Mouse (Mus musculus) intestine, embryonic 14.5 days (tissue): ENCODE measurements around the gene Ppp3r1. TPM values are rescaled to one million over a fixed set of nuclear protein-coding genes. Genes with fewer than 3 reads are reported as not detected.

Source experiments
- ATAC-seq: fragments of 200-750 bp; cut with Nextera tagmentation; replicated peaks from 2 replicates; pipeline ENCODE4 v1.8.0; 2017; ENCODE audit warnings: low read depth, moderate number of reproducible peaks, moderate TSS enrichment, moderate library complexity; ENCODE audit not compliant: low FRiP score, low TSS enrichment
- DNase-seq: peaks from one replicate; pipeline ENCODE4 v3.0.0-alpha.2; 2018; ENCODE audit warnings: low spot score
- H3K27ac ChIP-seq: fragments of 300-500 bp; sonication (generic); 2 replicates; pipeline ENCODE4 v1.5.1; 2014; ENCODE audit warnings: low read depth, mild to moderate bottlenecking, control low read depth
- H3K27me3 ChIP-seq: fragments of 300-500 bp; sonication (generic); replicated peaks from 2 replicates; pipeline ENCODE4 v1.6.1; 2014; ENCODE audit warnings: low read length, control low read depth; ENCODE audit not compliant: control insufficient read depth, insufficient read depth
- H3K36me3 ChIP-seq: fragments of 300-500 bp; sonication (generic); 2 replicates; pipeline ENCODE4 v1.6.1; 2014; ENCODE audit warnings: low read length, control low read depth; ENCODE audit not compliant: control insufficient read depth, insufficient read depth
- H3K4me1 ChIP-seq: fragments of 300-500 bp; sonication (generic); replicated peaks from 2 replicates; pipeline ENCODE4 v1.6.1; 2014; ENCODE audit warnings: low read length, control low read depth, mixed read lengths; ENCODE audit not compliant: control insufficient read depth, insufficient read depth
- H3K4me2 ChIP-seq: fragments of 300-500 bp; sonication (generic); 2 replicates; pipeline ENCODE4 v1.6.1; 2014; ENCODE audit warnings: low read length
- H3K4me3 ChIP-seq: fragments of 300-500 bp; sonication (generic); 2 replicates; pipeline ENCODE4 v1.5.1; 2014; ENCODE audit warnings: low read depth, low read length, control low read depth, mixed read lengths
- H3K9ac ChIP-seq: fragments of 300-500 bp; sonication (generic); 2 replicates; pipeline ENCODE4 v1.6.1; 2014; ENCODE audit warnings: mild to moderate bottlenecking, low read length
- H3K9me3 ChIP-seq: fragments of 300-500 bp; sonication (generic); 2 replicates; pipeline ENCODE4 v1.6.1; 2016; ENCODE audit warnings: low read length, control low read depth; ENCODE audit not compliant: control insufficient read depth
- WGBS: fragments of 180-500 bp; shearing (Covaris S2); extraction: QIAGEN DNeasy Blood & Tissue Kit; methylation state at CpG from one replicate; pipeline ENCODE4 v1.1.7; 2014; 5-methylcytosine and 5-hydroxymethylcytosine counted together
- polyA plus RNA-seq: library from polyadenylated mRNA; unstranded; fragments of >200 nt; fragmentation: Nextera tagmentation; extraction: Ambion mirVana; gene quantifications from 2 replicates; pipeline ENCODE4 v1.2.1, GENCODE M21; 2014

The Ppp3r1 gene
- polyA plus RNA-seq, 1 experiment from 2014 or later: 92.9 TPM

- H3K9me3 ChIP-seq: no peaks in the 10 kb centered on the region
- no peak overlapping the region for H3K4me2 ChIP-seq
- H3K4me3 ChIP-seq: no peak overlapping the region
- DNase-seq (no peak), ATAC-seq (no peak)
- H3K27ac ChIP-seq: no peak overlapping the region
- no peaks in the 10 kb centered on the region for H3K27me3 ChIP-seq
- WGBS: 90% methylated on average over 7 of the region's 7 CpGs
- no peak overlapping the region for H3K9ac ChIP-seq
- H3K4me1 ChIP-seq: peaks cover 31% of the 10 kb centered on the region
- no peaks in the 10 kb centered on the region for H3K36me3 ChIP-seq
Observed at GRCm38 (mm10) chr11:17166627-17167026, 7.6 kb downstream of the Ppp3r1 start.

DNA sequence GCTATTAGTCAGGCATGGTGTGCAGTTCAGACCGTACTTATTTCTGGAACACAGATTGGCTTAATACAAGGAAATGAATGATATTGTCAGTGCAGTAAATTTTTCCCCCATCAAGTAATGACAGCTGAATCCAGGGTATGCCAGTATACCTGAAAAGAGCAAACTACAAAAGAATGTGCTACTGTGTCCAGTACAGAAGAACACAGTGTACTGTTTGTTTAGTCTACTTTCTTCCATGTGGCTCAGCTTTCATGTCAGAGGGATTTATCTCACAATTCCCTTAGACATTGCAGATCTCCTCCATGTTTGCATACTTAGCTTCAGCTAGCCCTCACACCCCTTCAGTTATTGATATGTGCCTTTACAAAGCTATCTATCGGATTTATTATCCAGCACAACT is 10.2 kb downstream of the Ppp3r1 start:
- ATAC-seq: no peak
- Histone ChIP-seq H3K4me3 (no peak overlapping the region), H3K4me1 (peaks cover 19% of the 10 kb centered on the region), H3K9me3 (no peaks in the 10 kb centered on the region), H3K27me3 (no peaks in the 10 kb centered on the region), H3K27ac (no peak overlapping the region), H3K9ac (no peak overlapping the region), H3K4me2 (no peak overlapping the region), H3K36me3 (no peaks in the 10 kb centered on the region)
- 63% methylated on average over 2 of the region's 2 CpGs for WGBS
- DNase-seq: no peak

DNA sequence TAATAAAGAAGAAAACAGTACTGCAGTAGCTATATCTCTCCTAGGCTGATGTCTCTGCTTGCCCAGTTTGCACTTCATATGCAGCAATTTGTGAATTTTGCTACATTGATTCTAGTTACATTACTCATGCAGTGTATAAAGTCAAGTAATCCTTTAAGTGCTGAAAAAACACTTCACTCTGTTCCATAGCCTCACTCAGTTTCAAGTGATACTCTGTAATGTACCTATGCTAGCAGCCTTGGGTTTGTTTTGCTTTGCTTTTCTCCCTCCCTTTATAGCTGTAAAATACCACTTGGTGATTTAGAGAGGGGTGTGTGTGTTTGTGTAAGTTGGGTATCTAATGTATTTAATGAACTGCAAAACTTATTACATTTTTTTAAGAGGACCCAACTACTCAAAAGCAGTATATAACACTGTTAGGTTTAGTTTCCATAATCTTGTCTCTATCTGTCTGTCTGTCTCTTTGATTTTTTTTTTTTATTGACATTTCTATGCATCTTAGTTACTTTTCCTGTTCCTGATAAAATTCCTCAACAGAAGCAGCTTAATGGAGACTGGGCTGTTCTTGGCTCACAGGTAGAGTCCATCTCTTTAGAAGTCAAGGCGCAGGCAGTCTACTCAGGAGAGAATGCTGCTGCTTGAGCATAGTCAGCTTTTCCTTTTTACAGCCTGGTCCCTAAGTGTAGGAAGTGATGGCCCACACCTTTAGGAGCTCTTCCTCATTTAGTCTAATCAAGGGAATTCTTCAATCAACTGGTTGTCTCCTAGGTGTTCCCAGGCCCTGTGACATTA is 12.1 kb downstream of the Ppp3r1 start:
- Histone ChIP-seq H3K4me3 (no peak overlapping the region), H3K4me2 (no peak overlapping the region), H3K9ac (no peak overlapping the region), H3K27me3 (no peaks in the 10 kb centered on the region), H3K27ac (no peak overlapping the region), H3K4me1 (peaks cover 8% of the 10 kb centered on the region; the same call in 1 of the 2 replicates), H3K36me3 (no peaks in the 10 kb centered on the region), H3K9me3 (no peaks in the 10 kb centered on the region; the same call in 1 of the 2 replicates)
- ATAC-seq: no peak
- WGBS: 86% methylated on average over 1 of the region's 1 CpGs
- DNase-seq: no peak

GRCm38 (mm10) chr11:17172300-17172699 is 13.2 kb downstream of the Ppp3r1 start:
- 96% methylated on average over 4 of the region's 4 CpGs for WGBS
- no peak for ATAC-seq

DNA sequence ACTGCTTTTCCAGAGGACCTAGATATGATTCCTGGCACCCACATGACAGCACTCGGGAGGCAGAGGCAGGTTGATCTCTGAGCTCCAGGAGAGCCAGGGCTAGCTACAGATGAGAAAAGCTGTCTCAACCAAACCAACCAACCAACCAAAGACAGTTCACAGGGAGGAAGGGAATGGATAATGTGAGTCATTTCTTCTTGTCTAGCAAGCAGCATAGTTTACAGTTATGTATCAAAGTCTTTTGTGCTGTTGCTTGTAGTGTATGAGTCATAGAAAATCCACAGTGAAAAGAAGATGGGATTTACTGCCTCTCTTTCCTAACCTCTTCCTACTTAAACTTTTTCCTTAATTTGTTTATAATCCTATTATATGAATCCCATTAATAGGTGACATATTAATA is 17.6 kb downstream of the Ppp3r1 start:
- Histone ChIP-seq H3K4me3 (no peak overlapping the region), H3K36me3 (no peaks in the 10 kb centered on the region), H3K27ac (no peak overlapping the region), H3K9me3 (no peaks in the 10 kb centered on the region; the same call in 1 of the 2 replicates), H3K9ac (no peak overlapping the region), H3K27me3 (no peaks in the 10 kb centered on the region), H3K4me1 (no peaks in the 10 kb centered on the region), H3K4me2 (no peak overlapping the region)
- no peak for DNase-seq
- WGBS: 97% methylated on average over 1 of the region's 1 CpGs
- no peak for ATAC-seq

More at GRCm38 (mm10) chr11:17172300-17172699, 13.2 kb downstream of the Ppp3r1 start:
- Histone ChIP-seq H3K36me3 (no peaks in the 10 kb centered on the region), H3K27ac (no peak overlapping the region), H3K9ac (no peak overlapping the region), H3K4me3 (no peak overlapping the region), H3K27me3 (no peaks in the 10 kb centered on the region), H3K4me1 (peaks cover 8% of the 10 kb centered on the region; the same call in 1 of the 2 replicates), H3K9me3 (no peaks in the 10 kb centered on the region; the same call in 1 of the 2 replicates), H3K4me2 (no peak overlapping the region)
- no peak for DNase-seq

GRCm38 (mm10) chr11:17180753-17181152 is 21.7 kb downstream of the Ppp3r1 start:
- Histone ChIP-seq H3K27me3 (no peaks in the 10 kb centered on the region), H3K4me2 (no peak overlapping the region), H3K9ac (no peak overlapping the region), H3K9me3 (no peaks in the 10 kb centered on the region; the same call in 1 of the 2 replicates), H3K27ac (no peak overlapping the region), H3K4me3 (no peak overlapping the region), H3K4me1 (no peaks in the 10 kb centered on the region), H3K36me3 (peaks cover 5% of the 10 kb centered on the region)
- WGBS: 80% methylated on average over 3 of the region's 3 CpGs
- ATAC-seq (no peak), DNase-seq (no peak)

DNA sequence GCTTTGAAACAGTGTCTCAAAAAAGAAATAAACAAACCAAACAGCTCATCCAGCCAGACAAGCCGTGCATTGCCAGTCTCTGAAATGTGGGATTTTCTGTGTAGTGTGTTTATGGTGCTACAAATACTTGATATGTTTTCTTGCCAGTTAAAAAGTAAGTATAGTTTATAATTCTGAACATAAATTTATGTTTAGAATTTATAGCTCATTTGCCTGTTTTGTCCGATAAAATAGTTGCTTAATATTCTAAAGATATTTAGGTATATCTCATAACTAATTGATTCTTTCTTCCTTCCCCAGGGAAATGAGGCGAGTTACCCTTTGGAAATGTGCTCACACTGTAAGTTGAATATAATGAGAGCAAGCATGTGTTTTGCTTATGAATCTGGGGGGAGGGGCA is 22.7 kb downstream of the Ppp3r1 start, which contains the start of gene Wdr92:
Gene Wdr92, plus strand, starts transcription at position 301 of the 400 bp plus-strand sequence.
- no peaks in the 10 kb centered on the region for H3K4me1 ChIP-seq
- H3K9me3 ChIP-seq: no peaks in the 10 kb centered on the region
- DNase-seq (no peak), ATAC-seq (no peak)
- no peak within 1 kb of the TSS for H3K4me2 ChIP-seq
- WGBS: 75% methylated on average over 3 of the region's 3 CpGs
- H3K9ac ChIP-seq: no peak within 1 kb of the TSS
- no peak within 1 kb of the TSS for H3K4me3 ChIP-seq
- H3K36me3 ChIP-seq: peaks cover 5% of the 10 kb centered on the region
- no peak within 1 kb of the TSS for H3K27ac ChIP-seq
- no peaks in the 10 kb centered on the region for H3K27me3 ChIP-seq

- Histone ChIP-seq H3K4me3 (no peak overlapping the region), H3K9me3 (no peaks in the 10 kb centered on the region), H3K4me1 (no peaks in the 10 kb centered on the region), H3K36me3 (peaks cover 5% of the 10 kb centered on the region), H3K27me3 (no peaks in the 10 kb centered on the region), H3K27ac (no peak overlapping the region), H3K9ac (no peak overlapping the region), H3K4me2 (no peak overlapping the region)
- ATAC-seq (no peak), DNase-seq (no peak)
- 85% methylated on average over 2 of the region's 2 CpGs for WGBS
Observed at GRCm38 (mm10) chr11:17183165-17183564, 24.1 kb downstream of the Ppp3r1 start.

DNA sequence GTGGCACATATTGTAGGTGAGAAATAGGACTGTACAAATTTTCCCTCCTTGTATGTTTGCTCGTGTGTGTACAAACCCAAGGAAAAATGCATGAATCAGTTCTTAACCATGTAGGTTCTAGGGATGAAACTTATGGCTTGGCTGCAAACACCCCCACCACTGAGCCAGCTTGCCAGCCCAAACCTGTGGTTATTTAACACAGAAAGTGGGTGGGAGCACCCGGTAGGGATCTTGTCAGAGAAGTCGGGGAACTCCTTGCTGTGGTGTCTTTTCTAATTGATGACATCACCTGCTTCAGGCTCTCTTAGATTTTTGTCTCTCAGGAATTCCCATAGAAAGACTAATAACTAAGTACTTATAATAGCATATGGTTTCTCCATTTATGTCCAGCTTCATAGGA is 28.6 kb downstream of the Ppp3r1 start:
- WGBS: 87% methylated on average over 3 of the region's 3 CpGs
- Histone ChIP-seq H3K27ac (no peak overlapping the region), H3K9ac (no peak overlapping the region), H3K27me3 (no peaks in the 10 kb centered on the region), H3K4me3 (no peak overlapping the region), H3K9me3 (no peaks in the 10 kb centered on the region), H3K36me3 (peaks cover 8% of the 10 kb centered on the region), H3K4me1 (no peaks in the 10 kb centered on the region), H3K4me2 (no peak overlapping the region)
- ATAC-seq (no peak), DNase-seq (no peak)
